Mouse (Mus musculus) heart, postnatal 0 days (tissue): ENCODE measurements around the gene Gnb2.

Experiments
- CTCF ChIP-seq: IDR thresholded peaks from 2 replicates; pipeline ENCODE4 v1.5.1; 2016; ENCODE audit warnings: antibody characterized with exemption, control low read depth, low read depth
- EP300 ChIP-seq: IDR thresholded peaks from 2 replicates; pipeline ENCODE4 v1.6.1; 2016; ENCODE audit warnings: antibody characterized with exemption, low read depth

DNA sequence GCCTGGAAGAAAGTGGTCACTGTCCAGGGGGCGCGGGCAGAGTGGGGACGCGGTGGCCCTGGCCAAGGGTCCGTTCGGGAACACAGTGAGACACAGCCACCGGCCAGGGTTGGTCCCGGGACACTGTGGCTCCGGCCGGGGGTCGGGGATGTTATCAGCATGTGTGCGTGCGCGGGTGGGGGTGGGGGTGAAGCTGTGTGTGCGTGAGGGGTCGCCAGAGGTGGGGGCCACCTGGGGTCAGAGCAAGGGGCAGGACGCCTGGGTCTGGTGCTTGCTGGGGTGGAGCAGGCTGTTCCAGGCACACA is 47.5 kb downstream of the Gnb2 start:
- TF ChIP-seq CTCF (no peak), EP300 (no peak)
